Mouse (Mus musculus): Measurements from ENCODE around the gene Hsp90ab1.
A peak's percentile ranks its signal among the peaks of the same experiment; 100 is the strongest.

The Hsp90ab1 gene

DNA sequence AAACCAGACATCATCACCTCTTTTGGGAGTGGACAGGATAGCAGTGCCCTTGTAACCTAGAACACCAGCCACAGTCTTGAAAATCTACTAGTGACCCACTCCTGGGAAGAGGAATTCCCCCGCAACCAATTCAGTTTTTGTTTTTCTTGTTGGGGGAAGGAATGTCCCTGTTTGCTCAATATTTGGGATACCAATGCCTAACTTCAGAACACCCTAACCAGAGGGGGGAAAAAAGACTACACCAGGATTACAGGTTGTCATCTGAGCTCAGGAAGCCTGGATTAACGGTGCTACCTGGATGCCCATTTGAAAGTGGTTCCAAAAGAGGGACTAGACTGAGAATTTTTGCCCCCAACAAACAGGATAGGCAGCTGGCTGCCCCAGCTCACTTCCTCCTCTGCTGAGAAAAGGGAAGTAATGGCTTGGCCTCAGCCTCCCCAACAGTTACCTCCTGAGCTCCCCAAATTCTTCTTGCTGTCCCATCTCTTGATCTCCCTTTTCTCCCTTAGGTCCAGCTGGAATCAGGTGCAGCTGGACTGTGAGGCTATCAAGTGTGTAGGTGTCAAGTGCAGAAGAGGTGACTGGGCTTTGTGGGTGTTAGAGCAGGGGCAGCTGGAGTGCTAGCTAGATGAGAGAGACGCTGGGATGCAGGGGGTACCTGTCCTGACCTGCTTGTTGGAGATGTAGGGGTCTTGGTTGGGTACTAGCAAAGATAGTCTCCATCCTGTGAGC is 16.4 kb downstream of the Hsp90ab1 start:
- DNase-seq = no peak

DNA sequence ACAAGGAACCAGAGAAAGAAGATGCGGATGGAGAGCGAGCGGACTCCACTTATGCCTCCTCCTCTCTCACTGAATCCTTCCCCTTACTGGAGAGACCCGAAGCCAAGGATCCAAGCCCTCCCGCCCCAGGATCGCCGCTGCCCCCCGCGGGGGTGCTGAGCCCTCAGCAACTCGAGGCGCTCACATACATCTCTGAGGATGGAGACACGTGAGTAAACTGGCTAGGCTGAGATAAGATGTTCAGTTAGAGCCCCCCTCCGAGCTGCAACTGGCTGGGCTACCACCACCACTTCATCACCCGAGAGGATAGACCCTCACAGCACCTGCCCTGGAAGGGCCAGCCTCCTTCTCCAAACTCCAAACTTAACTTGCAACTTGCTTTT is 17.0 kb downstream of the Hsp90ab1 start:
- no peak for DNase-seq

DNA sequence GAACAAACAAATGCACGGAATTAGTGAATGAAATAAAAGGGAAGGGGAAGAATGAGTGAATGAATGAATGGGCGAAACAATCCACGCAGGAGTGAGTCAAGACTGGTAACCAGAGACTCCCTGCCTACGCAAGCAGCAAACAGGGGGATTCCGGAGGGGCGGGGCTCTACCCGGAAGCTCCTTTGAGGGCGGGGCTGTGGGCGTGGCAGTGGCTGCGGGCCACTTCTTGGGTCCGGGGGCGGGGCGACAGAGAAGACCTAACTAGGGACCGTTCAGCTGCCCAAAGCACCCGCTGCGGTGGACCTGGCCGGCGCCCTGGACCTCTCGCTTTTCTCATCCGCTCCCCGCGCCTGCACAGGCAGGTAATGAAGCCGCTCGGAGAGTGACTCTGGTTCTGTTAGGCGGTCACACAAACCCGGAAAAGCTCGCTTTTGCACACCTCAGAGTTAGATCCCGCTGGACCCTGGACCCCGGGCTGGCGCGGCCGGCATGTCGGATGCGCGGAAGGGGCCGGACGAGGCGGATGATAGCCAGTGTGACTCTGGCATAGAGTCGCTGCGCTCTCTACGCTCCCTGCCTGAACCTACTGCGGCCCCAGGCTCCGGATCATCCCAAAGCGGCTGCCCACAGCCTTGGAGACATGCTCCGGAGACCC is 17.5 kb downstream of the Hsp90ab1 start, which contains the start of gene Nfkbie:
Gene Nfkbie, plus strand, starts transcription at position 252 of the 655 bp plus-strand sequence.
- DNase-seq = peak; percentile 97

DNA sequence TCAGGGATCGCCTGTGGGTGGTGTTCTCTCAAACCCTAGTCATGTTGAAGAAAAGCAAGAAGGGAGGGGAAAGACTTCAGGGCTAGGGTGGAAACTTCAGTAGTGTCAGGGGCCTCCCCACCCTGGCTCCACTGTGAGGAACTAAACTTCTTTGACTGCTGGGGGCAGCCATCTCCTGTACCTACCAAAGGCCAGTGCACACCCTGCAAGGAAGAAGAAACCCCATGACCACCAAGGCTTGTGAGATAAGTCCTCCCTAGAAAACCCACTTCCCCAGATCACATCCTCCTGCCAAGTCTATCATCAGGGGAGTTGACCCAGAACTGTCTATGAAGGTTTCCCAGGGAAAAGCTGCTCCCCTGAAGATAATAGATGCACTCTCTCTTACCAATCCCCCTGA is 18.7 kb downstream of the Hsp90ab1 start:
- DNase-seq = no peak

DNA sequence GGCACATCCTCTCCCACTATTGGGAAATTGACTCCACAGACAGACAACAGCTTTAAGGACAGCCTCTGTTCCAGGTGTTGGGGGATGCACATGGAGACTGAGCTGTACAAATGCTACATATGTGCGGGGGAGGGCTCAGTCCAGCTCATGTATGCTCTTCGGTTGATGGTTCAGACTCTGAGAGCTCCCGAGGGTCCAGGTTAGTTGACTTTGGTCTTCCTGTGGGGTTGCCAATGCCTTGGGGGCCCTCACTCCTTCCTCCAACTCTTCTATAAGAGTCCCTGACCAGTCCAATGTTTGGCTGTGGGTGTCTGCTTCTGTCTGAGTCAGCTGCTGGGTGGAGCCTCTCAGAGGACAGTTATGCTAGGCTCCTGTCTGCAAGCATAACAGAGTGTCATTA is 20.0 kb downstream of the Hsp90ab1 start:
- DNase-seq = no peak

DNA sequence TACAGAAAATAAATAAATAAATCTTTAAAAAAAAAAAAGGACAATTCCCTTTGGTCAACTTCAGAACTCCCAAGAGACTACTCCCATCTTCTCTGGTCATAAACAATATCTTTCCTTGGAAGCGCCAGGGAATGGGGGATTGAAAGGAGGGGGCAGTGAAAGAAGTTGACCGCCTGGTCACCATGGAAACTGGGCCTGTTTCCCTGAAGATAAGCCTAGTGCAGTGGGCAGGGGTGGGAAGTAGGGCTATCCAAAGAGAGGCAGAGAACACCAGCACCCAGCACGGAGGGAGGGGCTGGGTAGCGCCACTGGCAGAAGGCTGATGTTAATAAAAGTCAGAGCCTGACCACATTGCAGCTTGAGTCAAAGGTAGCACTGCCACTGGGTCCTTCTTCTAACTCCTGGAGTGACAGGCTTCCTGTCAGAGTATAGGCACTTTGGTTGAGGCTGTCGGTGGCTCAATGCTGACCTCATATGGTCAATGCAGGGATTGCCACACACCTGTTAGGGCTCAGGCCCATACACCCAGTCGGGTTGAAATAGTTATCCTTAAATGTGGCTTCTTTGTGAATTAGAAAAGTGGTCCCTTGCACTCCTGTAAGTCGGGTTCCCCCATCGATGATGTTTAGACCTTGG is 21.1 kb downstream of the Hsp90ab1 start:
- DNase-seq = peak; percentile 81

DNA sequence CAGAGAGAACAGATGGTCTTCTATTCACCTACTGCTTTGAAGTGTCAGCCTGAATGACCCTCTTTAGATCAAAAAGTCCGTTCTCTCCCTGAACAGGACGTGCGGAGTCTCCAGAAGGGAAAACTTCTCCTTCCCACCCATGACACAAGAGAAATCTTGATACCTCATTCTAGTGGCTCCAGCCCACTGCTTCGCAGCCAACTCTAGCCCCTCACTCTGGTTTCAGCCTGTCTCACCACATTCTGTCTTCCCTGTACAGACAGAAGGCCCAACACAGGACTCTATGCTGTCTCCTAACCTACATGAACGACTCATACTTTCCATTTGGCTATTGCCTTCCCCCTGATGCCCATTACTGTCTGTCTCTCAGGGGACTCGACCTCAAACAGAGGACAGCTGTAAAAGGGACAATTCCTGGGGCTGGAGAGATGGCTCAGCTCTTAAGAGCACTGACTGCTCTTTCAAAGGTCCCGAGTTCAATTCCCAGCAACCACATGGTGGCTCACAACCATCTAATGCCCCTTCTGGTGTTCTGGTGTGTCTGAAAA is 21.7 kb downstream of the Hsp90ab1 start:
- DNase-seq = no peak

DNA sequence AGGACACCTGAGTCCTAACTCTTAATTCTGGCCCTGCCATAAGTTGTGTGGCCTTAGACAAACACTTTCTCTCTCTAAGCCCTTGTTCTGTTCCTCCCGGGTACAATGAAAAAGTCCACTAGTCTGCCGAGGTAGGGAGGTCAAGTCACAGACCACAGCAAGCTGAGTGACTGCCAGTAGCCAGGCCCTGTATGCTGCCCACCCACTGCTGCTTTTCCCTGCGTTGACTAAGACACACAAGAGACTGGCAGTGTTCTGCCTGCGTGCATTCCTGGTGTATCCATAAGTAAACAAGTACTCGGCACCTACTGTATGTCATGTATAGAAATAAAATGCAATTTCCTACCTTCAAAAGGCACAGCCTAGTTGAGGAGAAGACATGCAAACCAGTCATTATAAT is 22.8 kb downstream of the Hsp90ab1 start:
- no peak for DNase-seq

DNA sequence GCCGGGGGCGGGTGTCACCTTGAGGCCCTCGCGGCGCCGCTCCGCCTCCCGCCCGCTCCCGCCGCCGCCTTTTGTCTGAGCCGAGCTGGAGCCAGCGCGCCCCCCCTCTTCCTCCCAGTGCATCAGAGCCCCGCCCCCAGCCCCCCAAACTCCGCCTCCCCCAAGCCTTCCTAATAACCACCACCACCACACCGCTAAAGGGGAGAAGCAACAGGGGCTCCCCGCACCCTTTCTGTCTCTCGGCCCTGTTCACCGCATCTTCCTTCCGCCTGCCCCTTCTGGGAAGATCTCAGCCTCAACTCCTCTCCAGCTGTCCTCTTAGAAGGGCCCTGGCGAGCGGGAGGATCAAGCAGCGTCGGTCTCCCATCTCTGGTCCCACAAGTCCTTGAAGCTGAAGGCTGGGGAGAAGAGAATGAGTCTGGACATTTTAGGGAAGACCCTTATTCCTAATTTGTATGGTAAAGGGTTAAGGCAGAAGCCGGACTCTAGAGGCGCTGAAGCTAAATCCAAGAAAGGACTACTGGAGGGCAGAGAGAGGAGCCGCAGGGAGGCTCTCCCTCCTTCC is 23.4 kb downstream of the Hsp90ab1 start, which contains the start of gene Tmem151b:
Gene Tmem151b, minus strand, starts transcription at position 61 of the 565 bp plus-strand sequence.
- DNase-seq = peak; percentile 83

DNA sequence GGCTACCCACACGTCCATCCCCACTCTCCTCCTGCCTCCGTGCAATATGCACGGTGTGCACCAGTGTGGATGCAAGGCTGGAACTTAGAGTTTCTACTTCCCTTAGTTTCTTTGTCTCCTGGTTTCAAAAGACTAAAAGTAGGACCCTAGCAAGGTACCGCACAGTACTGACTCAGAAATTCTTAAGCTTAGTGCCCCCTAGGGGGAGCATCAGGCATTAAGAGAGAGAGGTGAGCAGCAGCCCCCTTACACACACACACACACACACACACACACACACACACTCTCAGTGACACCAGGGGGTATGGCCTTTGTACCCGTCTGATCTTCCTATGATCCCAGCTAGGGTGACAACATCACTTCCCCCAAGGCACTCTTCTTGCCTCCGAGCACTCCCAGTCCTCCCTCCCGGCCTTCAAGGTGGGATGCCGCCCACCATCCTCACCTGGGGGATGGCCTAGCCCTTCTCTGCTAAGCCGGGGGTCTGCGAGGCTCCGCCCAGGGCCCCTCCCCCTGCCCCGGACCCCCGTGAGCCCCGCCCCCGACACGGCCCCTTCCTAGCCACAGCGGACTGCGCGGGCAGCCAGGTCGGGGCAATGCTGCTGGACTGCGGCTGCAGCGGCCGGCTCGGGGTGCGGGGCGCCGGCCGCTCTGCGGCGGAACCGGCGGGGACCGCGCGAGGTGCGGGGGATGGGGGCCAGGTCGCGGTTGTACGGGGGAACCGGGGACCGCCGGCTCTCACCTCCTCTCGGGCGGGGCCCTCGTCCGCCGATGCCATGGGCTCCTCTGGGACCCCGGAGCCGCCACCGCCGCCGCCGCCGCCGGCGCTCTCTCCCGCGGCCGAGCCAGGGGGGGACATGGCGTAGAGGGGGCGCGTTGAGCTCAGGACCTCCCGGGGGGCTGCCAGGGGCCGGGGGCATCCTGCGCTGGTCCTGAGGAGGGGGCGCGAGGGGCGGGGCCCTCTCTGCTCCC is 24.2 kb downstream of the Hsp90ab1 start:
- peak; percentile 78 for DNase-seq

DNA sequence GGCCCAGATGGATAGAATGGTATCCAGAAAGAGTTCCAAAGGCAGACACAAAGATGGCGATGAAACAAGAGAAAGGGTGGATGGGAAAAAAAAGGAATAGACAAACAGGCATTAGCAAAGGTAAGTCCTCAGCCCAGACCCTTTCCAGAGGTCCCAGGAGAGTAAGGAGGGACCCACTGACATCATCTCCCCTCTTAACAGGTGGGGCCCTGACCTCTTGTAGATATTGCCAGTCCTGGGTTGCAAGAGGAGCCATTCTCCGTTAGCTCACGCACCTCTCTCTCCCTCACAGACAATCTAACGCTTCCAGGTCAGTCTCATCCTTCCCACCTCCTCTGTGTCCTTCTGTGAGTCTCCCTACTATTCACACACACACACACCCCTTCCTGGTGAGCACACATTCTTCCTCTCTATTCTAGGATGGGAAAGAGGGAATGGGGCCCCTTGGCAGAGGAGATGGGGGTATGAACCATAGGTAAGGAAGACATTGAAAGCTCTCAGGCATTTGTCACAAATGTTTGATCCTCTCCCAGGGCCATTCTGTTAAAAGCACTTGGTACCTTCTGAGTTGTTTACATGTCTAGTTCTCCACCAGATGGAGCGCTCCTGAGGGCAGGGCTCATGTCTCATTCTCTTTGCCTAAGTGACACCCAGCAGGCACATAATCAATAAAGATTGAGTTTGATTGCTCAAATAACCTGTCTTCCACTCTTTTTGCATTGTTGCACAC is 25.4 kb downstream of the Hsp90ab1 start:
- DNase-seq = no peak

DNA sequence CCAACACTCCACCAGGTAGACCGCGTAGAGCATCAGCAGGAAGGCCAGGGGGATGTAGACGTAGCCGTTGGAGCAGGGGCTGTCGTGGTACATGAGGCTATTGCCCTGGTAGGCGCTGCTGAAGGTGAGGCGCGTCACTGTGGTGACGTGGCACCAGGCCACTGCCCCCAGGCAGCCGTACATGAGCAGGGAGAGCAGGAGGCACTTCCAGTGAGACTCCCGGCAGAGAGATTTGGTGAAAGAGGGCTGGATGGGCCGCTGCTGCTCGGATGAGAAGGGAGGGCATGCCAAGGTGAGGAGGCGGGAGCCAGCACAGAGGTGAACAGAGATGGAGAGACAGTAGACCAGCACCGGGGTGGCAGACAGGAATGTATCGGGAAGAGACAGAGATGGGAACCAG is 26.1 kb downstream of the Hsp90ab1 start:
- DNase-seq = no peak

DNA sequence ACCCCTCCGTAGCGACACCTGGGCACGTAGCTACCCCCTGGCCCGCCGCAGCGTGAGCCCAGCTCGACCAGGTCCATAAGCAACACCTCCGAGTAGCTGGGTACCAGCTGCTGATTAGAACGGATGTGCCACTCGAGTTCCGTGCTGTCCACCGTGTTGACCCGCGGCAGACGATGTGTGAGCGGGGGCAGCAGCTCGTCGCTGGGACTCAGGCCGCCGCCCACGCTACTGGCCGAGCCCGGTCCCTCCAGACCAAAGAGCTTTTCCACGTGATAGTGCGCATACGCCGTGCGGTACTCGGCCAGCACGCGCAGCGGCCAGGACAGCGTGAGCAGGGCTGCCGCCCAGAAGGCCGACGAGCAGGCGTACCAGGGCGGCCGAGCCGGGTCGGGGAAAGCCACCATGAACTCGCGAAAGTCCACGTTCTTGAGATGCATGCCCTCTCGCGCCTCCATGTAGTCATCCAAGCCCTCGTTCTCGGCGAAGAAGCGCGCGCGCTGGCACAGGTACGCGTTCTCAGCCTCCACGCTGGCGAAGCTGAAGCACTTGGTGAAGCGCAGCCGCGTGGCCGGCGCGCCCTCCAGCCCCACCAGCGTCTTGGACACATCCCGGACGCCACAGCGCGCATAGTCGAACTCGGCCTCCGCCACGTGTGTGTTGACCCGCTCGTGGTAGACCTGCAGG is 27.7 kb downstream of the Hsp90ab1 start:
- peak; percentile 52 for DNase-seq

DNA sequence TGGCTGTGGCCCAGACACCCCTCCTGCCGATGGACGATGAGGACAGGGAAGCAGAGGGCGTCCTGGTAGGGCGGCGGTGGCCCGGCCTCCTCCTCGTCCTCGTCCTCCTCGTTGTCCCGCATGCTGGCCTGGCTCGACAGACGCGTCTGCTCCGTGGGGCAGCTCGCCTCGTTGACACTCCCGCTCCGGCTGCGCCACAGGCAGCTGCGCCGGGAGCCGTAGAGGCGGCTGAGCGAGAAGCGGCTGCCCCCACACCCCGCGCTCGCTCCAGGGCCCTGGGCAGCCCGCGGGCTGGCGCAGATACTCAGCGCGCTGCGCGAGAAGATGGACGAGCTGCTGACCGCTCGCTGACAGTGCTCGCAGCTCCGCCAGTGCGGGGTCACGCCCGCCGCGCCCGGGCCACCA is 28.2 kb downstream of the Hsp90ab1 start:
- peak; percentile 49 for DNase-seq

DNA sequence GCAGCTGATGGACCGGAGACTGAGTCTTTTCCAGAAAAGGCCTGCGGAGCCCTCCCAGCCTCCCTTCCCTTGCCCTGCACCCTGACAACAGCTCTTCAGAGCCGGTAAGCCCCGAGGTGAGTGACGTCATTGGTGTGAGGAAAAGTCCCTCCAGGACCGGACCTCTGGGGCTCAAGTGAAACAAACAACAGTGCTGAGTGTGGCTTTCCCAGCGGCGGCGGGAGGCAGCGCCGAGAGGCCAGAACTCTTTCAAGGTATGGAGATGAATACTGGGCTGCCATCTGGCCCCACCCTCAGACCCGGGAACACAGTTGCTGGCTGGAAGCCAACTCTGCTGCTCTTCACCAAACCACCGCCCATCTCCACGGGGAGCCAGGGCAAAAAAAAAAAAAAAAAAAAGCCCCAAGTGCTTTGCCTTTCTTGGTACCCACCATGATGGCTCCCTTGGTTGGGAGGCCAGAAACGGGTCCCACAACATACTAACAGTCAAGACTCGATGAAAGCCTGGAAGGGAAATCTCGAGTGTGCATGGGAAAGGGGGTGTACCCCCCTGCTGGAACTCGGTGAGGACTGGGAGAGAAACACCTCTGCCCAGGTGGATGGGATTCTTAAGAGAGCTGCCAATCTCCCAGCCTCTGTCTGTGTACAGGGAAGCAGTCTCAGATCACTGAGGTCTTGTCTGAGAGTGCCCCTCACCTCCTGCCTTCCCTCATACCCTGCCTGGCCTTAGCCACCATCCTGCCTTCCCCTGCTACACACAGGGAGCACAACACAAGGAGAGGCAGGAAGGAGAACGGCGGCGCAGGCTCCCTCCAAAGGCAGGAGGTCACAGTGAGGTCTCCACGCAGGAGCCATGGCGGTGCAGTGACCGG is 28.8 kb downstream of the Hsp90ab1 start:
- DNase-seq = peak; percentile 53

DNA sequence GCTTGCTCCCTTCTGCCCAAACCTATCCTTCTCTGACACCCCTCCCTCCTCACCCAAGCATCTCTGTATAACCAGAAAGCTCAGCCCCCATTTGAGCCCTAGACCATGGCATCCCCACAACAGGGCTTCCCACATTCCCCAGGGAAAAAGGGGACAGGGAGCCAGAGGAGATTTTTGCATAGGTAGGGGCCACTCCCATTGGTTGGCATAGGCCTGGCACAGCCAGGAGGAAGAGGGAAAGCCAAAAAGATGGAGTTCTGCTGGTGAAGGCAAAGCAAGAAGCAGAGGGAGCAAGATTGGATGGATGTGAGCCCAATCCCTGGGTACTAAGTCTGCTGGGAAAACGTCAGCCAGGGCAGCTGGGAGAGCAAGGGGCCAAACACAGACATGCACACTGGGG is 30.0 kb downstream of the Hsp90ab1 start:
- no peak for DNase-seq

DNA sequence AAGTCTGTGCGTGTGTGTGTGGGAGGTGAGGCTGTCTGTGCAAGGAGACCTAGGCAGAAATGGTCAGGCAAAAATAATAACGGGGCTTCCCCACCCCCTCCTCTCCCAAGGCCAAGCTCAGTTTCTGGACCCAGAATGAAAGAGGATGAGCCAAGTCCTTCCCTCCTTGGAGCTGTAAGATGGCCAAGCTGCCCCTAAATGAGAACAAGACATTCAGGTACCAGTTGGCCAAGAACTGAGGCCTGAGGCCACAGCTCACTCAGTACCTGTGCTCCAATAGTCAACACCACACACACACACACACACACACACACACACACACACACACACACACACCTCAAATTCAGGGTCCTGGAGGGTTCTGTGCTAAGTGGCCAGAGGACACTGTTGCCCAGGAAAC is 30.4 kb downstream of the Hsp90ab1 start:
- DNase-seq = no peak

DNA sequence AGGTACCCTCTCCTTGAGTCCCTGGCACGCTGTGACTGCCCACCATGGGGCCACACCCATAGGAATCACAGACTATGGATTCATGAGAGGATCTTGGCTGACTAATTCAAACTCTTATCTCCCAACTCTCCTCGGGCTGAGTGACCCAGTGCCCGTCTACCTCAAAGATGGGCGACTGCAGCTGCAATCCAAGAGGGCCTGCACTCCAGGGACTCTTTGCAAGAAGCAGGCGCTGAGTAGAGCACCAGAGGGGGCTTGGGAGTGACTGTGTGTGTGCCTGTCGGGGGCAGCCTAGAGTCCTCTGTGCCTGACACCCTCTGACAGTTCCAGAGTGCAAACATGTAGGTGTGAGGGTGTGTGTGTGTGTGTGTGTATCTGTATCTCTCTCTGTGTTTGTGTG is 30.9 kb downstream of the Hsp90ab1 start:
- DNase-seq = no peak

DNA sequence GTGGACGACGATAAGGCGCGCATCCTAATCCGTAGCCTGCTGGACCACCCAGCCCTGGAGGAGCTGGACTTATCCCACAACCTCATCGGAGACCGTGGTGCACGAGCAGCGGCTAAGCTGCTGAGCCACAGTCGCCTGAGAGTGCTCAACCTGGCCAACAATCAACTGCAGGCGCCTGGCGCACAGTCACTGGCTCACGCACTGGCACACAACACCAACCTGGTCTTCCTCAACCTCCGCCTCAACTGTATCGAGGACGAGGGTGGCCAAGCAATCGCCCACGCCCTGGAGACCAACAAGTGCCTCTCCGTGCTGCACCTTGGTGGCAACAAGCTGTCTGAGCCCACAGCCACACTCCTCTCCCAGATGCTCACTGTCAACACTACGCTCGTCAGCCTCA is 33.4 kb downstream of the Hsp90ab1 start:
- DNase-seq = no peak

DNA sequence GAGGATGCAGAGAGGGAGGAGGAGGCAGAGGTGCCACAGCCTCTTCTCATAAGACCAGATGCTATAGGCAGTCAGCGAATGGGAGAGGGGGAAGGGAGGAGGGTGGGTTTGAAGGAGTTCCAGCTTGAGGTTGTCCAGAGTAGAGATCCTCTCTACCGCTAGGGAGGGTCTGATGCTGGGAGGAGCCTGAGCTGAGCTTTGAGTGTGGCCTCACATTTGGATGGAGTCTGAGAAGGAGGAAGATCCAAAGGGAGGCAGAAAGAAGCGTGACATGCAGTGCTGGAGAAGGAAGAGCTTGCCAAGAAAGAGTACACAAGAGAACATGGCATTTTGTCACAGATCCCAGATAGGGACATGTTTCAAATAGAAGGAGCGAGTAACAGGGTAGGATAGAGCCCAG is 34.7 kb downstream of the Hsp90ab1 start:
- DNase-seq = no peak

Measured in embryo, embryonic 11 days (tissue).